Mouse (Mus musculus): ENCODE measurements around the gene Pdlim5.

GRCm38 (mm10) chr3:142343786-142344185, 51.7 kb downstream of the Pdlim5 start:
- TF ChIP-seq EP300 (IDR thresholded peaks at IDR 0.05; ENCODE audit: low read depth) (no peak), CTCF (IDR thresholded peaks at IDR 0.05; ENCODE audit: low read depth) (no peak)

Data from liver, postnatal 0 days (tissue).